Mouse (Mus musculus) gastrocnemius, postnatal 14 days (tissue): ENCODE data around the gene Zwint. TPM values are rescaled to one million over a fixed set of nuclear protein-coding genes. Genes with fewer than 3 reads are reported as not detected.

Source experiments
- DNase-seq: peaks from one replicate; pipeline ENCODE4 v3.0.0; 2021; ENCODE audit warnings: mixed read lengths
- intact Hi-C: fragments of 180-260 bp; cut with DNase I; formaldehyde crosslinking; loops from one replicate; pipeline ENCODE4 v1.15.1; 2025; ENCODE audit warnings: low total_unique reads
- long read RNA-seq, 2 experiments: library from polyadenylated mRNA; stranded (forward); transcript quantifications; one replicate each; pipeline ENCODE4 v2.0.0; 2021
- total RNA-seq, 2 experiments: library from RNA; stranded (reverse); gene quantifications; 2 replicates each; pipeline ENCODE4 v1.2.3; 2021

The Zwint gene
- total RNA-seq, result 10 to 100 TPM; 30.1 to 32.7 TPM
- long read RNA-seq, experiment 1, transcript Zwint-201 (8 exons, 1,834 nt), result major isoform, 36 of 39 reads
- long read RNA-seq, experiment 1, partial matches to known transcripts, result 1 of 39 reads
- long read RNA-seq, experiment 1, other reads (novel, unspliced or antisense), result 0 of 39 reads
- long read RNA-seq, experiment 2, transcript Zwint-201 (8 exons, 1,834 nt), result major isoform, 41 of 47 reads
- long read RNA-seq, experiment 2, partial matches to known transcripts, result 3 of 47 reads
- long read RNA-seq, experiment 2, other reads (novel, unspliced or antisense), result 0 of 47 reads

DNA sequence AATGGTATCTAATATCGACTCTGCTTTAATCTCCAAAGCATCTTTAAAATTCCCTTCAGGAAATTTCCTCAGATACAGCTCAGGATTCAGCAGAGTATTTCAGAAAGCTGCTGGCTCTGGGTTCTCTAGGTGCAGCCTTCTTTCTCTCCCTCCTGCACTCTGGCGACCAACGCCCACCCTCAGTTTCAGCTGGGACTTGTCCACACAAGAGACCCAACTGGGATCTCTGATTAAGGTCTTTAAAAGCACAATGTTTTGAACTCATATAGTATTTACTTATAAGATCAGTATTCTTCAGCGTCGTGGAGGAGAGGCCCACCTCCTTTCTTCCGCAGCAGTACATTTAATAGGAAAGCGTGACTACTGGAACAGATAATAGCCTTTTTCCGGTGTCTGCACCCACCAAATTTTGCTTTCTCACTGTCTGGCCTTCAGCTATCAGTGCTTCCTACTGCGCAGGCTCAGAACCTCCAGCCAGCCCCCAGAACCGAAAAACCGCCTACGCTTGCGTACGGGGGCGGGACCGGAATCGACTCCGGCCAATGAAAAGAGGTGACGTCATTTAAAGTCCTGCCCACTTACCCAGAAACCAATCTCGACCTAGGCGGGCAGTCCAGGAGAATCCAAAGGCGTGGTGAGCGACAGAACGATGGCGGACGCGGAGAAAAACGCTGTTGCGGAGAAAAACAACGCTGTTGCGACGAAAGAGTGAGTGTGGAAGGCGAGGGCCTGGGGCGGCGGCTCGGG, at the start of gene Zwint:
Gene Zwint (plus strand): TSS at position 576 of the 747 bp plus-strand sequence.
- intact Hi-C loops, result no loop called here
- peak; percentile 95 for DNase-seq

DNA sequence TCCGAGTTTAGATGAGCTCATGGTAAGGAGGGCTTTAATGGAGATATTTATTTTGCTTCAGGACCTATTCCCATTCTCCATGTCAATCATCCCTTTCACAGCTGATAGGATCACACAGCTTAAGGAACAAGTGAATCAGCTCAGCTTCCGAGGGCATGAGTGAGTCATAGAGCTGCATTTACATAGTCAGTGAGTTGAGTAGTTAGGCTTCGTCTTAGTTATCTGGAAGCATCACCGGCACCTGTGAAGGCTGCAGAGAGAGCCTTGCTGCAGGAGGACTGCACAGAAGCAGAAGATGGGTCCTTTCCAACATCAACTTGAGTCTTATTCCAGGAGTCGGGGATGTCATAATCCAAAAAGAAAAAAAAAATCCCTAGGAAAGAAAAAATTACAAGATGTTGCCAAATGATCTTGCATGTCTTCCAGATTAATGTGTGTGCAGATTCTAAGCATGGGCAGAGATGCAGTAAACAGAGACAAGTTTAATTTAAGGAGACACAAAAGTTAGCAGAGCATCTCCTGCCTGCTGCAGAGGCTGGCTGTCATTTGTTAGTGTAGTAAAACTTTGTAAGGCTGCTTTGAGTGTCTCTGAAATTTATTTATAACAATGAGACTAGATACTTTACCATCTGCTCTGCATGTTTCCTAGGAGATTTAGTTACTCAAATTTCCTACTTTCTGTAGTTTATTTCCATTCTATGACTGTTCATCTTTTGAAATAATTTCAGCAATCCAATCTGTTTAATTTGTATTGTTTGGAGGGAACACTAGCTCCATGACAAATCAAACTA, 41.3 kb upstream of the Zwint start:
- intact Hi-C loops, result no loop called here

DNA sequence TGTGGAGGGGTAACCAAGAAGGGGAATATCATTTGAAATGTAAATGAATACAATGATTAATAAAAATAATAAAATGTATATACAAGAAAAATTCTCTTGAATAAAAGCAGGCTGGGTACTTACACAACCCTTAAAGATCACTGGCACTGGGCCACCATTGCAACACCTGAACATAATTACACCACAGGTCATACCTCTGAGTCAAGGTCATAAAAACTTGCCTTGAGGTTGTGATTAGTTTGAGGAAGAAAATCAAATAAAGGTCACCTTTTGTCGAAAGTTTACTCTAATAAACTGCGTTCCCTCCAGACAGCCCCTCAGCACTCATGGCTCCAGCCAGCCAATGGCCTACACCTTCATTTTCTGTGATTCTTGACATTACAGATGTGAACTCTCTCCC, 38.5 kb upstream of the Zwint start:
- no peak for DNase-seq
- intact Hi-C loops, result no loop called here

More for the DNA sequence above, 41.3 kb upstream of the Zwint start:
- no peak for DNase-seq

DNA sequence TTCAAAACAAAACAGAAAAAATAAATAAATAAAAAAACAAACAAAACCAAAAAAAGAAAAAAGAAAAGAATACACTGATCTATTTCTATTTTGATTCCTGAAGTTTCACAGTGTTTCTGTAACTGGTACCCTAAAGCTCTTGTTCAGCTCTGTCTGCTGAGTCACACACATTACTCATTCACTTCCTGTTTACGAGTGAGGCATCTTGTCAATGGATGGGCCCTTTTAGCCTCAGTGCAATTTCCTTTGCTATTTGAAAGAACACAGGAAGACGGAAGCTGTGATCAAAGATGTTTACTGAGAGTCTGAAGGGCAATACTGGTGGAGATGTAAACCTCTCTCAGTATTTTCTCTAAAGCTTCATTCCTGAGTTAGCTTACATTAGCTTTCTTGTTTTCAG, 34.1 kb upstream of the Zwint start:
- intact Hi-C loops, result no loop called here
- DNase-seq, result no peak

DNA sequence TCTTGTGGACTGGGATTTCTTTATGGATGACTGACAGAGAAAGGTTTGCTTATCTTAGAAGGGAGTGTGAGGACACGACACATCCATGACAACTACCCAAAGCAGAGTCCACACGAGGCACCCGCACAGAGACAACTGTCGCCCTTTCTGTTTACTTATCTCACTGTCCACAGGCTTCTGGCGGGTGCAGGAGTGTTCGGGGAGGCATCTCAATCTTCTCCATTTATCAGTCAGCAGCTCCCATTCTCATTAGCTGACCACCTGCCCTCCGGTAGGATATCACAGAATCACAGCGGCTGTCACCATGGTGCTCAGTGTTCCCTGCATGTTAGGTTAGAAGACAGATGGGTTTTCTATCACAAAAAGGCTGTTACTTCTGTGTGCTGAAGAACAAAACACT, 31.1 kb upstream of the Zwint start:
- DNase-seq, result no peak
- intact Hi-C loops, result no loop called here

DNA sequence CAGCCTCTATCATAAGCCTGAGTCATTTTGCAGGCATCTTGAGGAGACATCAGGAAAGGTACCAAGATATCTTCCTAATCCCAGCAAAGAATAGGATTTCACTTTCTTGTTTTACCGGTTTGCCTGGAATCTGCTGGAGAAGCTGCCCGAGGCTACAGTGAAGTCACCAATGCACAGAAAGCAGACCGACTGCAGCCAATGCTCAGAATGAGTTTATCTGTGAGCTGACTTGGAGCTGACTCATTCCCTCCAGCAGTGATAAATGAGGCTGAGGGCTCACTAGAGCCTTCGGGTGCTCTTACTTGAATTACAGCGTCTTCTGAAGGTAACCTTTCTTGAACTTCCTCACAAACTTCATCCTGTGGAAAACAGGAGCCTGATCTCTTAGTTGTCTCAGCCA, 20.5 kb upstream of the Zwint start:
- intact Hi-C loops, result no loop called here
- no peak for DNase-seq

DNA sequence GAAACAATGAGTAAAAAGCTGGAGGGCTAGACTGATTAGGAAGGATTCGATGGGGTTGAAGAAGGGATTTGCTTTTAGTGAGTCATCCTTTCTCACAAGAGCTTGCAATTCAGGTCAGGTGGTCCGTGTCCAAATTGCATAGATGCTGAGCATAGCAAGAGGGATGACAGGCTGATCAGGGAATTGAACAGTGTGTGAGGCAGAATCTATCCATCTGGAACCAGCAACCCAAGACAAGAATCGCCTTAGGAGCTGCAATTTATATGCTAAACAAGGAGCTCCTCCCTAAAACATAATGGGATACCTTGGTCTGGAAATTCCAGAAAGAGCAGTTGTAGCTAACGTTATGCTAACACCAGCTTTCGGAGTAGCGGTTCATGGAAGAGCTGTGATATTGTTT, 3.8 kb upstream of the Zwint start:
- intact Hi-C loops, result no loop called here
- no peak for DNase-seq

DNA sequence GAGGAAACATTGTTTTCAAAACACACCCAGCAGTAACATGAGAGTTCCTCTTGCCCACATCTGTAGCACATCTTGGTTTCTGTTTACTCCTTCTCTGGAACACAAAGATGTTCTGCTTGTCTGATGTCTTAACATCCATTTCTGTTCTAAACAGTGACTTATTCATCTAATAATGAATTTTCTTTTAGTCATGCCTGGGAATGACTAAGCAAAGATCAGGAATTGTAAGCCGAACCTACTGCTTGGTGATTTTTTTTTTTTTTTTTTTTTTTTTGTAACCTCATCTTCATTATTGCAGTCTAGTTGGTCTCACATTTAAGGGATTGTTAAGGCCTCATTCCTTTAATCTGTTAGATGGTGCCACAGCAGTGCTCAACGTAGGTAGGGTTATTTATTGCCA, 848 bp upstream of the Zwint start:
- intact Hi-C loops, result no loop called here

DNA sequence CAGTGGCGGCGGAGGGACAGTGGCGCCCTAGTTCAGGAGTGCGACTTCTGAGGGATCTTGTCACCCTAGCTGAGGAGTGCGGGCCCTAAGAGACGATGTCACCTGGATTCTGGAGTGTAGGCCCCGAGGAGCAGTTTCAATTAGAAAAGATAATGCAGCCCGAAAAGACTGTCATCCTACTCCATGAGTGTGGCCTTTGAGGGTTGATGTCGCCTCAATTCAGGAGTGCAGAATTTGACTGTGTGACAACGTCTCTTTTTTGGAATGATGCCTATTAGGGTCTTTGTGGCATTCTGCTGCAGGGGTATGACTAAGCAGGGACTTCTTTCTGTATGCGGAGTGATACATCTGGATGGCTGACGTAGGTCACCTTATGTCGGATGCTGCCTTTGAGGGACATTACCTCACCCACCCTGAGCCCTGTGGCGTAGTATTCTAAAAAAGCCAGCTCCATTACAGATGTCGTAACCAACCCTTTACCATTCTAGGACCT, 418 bp downstream of the Zwint start:
- intact Hi-C loops, result no loop called here
- DNase-seq, result no peak

More for the DNA sequence above, 848 bp upstream of the Zwint start:
- DNase-seq, result no peak

DNA sequence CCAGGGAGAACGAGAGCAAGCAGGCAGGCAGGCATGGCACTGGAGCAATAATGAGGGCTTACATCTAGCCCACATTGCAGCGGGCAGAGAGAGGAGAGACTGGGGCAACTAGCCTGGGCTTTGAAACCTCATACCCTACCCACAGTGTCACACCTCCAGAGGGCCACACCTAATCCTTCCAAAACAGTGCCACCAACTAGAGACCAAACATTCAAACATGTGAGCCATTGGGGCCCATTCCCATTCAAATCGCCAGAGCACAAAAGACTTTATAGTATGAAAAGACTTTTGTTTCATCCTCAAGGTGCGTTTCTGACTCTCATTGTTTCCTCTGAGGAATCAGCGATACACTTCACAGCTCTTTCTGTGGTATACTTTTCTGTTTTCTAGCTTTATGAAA, 4.6 kb downstream of the Zwint start:
- intact Hi-C loops, result no loop called here
- no peak for DNase-seq

DNA sequence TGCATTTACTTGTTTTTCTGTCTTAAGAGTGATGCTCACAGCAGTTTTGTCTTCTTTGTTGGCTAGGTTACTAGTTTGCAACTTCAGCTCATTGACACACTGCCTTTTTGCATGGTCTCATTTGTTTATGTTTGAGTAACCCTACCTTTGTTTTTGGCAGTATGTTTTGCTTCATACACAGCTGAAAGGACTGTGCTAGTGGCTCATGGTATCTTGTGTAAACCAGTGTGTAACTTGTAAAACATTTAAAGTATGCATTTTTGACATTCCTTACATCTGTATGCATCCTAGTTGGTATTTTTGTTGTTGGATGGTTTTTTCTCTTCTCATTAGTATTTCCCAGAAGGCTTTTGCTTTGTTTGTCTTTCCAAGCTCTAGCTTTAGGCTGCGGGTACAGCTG, 5.7 kb downstream of the Zwint start:
- DNase-seq, result no peak
- intact Hi-C loops, result no loop called here

DNA sequence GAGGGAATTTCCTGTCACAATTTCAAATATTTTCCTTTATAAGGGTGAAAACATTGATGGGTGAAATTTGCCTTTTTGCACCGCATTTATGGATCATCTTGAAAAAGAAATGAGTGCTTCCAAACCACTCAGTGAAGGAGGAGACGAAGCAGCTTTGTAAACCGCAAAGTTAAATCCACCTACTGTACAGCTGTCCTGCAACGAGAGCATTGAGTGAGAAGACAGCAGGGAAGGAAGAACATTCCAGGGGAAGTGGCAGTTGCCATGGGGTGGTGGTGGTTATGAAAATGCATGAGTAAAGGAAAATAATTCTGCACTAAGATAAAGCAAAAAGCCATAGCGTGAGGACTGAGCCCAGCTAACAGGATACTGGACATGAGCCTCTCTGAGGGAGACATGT, 13.2 kb downstream of the Zwint start:
- intact Hi-C loops, result no loop called here
- DNase-seq, result no peak

DNA sequence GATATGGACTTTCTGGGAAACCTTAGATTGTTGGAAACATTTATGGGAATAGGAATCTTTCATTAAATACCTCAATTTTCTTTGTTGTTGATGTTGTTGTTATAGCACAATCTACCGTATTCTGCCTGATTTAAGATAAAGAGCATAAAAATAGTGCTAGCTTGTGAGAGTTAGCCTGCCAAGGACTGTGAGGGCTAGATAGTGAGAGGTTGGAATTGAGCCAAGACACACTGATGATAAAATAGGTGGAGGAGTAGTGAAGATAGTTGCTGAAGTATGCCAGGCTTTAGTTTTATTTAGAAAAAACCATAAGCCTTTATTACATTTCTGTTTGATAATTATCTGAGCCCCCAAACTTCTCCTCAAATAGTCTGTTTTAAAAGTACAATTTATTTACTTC, 14.4 kb downstream of the Zwint start:
- intact Hi-C loops, result no loop called here

DNA sequence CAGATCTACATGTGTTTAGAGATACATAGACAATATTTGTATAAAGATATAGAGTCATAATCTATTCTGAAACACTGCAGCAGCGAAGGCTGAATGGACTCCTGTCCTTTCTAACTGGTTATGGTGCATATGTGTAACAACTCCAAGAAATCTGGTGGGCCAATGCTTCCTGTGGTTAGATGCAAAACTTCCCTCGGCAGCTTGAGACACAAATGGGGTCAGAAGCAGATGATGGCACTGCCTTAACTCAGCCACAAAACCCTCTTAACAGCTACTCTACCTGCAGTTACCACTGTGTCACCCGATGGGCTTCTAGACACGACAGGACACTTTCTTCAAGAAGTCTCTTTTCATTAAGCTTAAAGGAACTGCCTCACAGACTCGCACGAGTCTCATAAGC, 21.3 kb downstream of the Zwint start:
- intact Hi-C loops, result no loop called here
- DNase-seq, result no peak

More for the DNA sequence above, 14.4 kb downstream of the Zwint start:
- no peak for DNase-seq

DNA sequence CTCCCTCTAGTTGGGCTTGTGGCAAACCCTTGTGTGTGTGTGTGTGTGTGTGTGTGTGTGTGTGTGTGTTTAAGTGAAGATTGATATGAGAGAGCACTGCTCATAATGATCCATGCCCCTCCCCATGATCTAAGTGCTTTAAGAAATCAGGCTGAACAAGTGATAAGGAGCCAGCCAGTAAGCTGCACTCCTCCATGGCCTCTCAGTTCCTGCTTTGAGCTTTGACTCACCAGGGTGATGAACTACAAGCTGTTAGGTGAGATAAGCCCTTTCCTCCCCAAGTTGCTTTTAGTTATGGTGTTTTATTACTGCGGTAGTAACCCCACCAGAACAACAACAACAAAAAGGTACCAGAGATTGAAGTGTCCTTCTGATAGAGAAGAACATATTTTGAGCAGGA, 21.9 kb downstream of the Zwint start:
- no peak for DNase-seq

DNA sequence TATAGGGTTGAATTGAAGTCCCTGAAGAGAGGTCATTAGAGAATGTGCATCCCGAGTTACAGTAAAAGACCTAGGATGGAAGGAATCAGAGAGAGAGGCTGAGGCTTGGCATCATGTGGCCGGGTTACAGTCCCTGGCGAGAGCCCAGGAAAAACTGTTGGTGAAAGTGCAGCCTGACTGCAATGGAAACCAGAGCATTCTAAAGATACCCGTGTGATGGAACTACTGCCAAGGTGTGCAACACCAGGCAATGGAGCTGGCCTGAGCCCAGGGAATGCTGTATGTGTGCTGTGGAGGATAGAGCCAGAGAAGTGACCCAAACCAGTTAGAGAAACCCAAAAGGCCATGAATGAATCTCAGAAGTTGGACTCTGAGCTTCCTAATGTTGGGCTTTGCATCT, 24.4 kb downstream of the Zwint start:
- intact Hi-C loops, result no loop called here
- DNase-seq, result no peak

More for the DNA sequence above, 21.9 kb downstream of the Zwint start:
- intact Hi-C loops, result no loop called here

DNA sequence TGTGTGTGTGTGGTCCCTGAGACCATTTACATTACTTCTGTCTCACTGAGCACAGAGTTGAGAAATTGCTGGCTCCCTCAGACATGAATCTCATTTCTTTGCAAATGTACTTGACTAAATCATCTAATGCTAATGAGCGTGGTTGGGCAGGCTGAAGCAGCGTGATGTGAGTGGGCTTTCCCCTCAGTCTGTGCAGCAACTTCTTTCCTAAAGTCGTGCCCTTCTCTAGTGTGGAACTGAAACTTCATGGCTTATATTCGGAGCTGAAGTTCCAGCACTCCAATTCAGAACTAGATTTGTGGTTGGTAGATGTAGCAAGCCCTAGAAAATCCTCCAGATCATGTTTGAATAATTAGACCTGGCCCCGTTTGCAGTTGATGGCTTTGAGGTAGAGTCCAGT, 46.4 kb downstream of the Zwint start:
- DNase-seq, result no peak
- intact Hi-C loops, result no loop called here

DNA sequence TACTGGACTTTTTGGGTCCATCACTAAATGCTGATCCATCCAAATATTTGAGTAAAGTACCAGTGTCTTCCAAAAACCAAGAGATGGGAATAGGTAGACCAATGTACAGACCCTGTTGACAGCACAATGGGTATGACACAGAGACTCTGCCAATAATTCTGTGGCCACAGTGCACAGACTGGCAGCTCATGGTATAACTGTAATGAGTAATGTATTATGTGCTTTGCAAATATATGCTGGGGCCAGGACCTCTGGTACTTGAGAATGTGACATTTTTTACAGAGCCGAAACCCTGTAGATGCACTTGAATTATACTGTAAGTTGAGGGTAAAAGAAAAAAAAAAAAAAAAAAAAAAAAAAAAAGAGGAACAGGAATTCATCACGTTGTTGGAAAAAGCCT, 59.1 kb downstream of the Zwint start:
- no peak for DNase-seq
- intact Hi-C loops, result no loop called here
